Mouse (Mus musculus): ENCODE measurements around the gene Msh2. TPM values are rescaled to one million over a fixed set of nuclear protein-coding genes. Genes with fewer than 3 reads are reported as not detected.
"Not testable (repeated sequence)": the region's sequence is repeated elsewhere in the genome, so short reads cannot be mapped to it uniquely, and the experiment has no call there.

Gene Msh2
- polyA plus RNA-seq, 1 experiment from 2014 or later = 76.8 TPM

- H3K27ac ChIP-seq (ENCODE audit: low read depth, low read length); H3K4me2 ChIP-seq (replicated peaks; ENCODE audit: low read depth, low read length); H3K27me3 ChIP-seq (ENCODE audit: control insufficient read depth, insufficient read depth, low read length); H3K9ac ChIP-seq (ENCODE audit: low read depth, low read length); H3K36me3 ChIP-seq (ENCODE audit: control insufficient read depth, insufficient read depth, low read length); H3K4me1 ChIP-seq (replicated peaks; ENCODE audit: control insufficient read depth, insufficient read depth, low read length); H3K4me3 ChIP-seq (ENCODE audit: low read depth, low read length); DNase-seq (ENCODE audit: low spot score); ATAC-seq (ENCODE audit: low FRiP score); H3K9me3 ChIP-seq (ENCODE audit: control insufficient read depth, low read length): not testable (repeated sequence)
- WGBS = 95% methylated on average over 5 of the region's 5 CpGs
These were observed 16.5 kb upstream of the Msh2 start for GRCm38 (mm10) chr17:87655616-87656015.

- H3K36me3 ChIP-seq (ENCODE audit: control insufficient read depth, insufficient read depth, low read length); H3K9ac ChIP-seq (ENCODE audit: low read depth, low read length); H3K27ac ChIP-seq (ENCODE audit: low read depth, low read length); H3K4me3 ChIP-seq (ENCODE audit: low read depth, low read length); H3K27me3 ChIP-seq (ENCODE audit: control insufficient read depth, insufficient read depth, low read length); H3K4me1 ChIP-seq (replicated peaks; ENCODE audit: control insufficient read depth, insufficient read depth, low read length); H3K4me2 ChIP-seq (replicated peaks; ENCODE audit: low read depth, low read length); H3K9me3 ChIP-seq (ENCODE audit: control insufficient read depth, low read length); ATAC-seq (ENCODE audit: low FRiP score); DNase-seq (ENCODE audit: low spot score): not testable (repeated sequence)
- 88% methylated on average over 9 of the region's 9 CpGs for WGBS
These were observed 10.1 kb upstream of the Msh2 start for GRCm38 (mm10) chr17:87661958-87662573.

GRCm38 (mm10) chr17:87664238-87664637 is 7.9 kb upstream of the Msh2 start:
- Histone ChIP-seq H3K27ac (ENCODE audit: low read depth, low read length) (no peak overlapping the region), H3K9me3 (ENCODE audit: control insufficient read depth, low read length) (no peaks in the 10 kb centered on the region), H3K4me3 (ENCODE audit: low read depth, low read length) (no peak overlapping the region), H3K9ac (ENCODE audit: low read depth, low read length) (no peak overlapping the region), H3K36me3 (ENCODE audit: control insufficient read depth, insufficient read depth, low read length) (no peaks in the 10 kb centered on the region), H3K4me2 (replicated peaks; ENCODE audit: low read depth, low read length) (no peak overlapping the region), H3K4me1 (replicated peaks; ENCODE audit: control insufficient read depth, insufficient read depth, low read length) (no peaks in the 10 kb centered on the region), H3K27me3 (ENCODE audit: control insufficient read depth, insufficient read depth, low read length) (no peaks in the 10 kb centered on the region)
- DNase-seq (ENCODE audit: low spot score) = no peak
- ATAC-seq (ENCODE audit: low FRiP score) = no peak

GRCm38 (mm10) chr17:87665066-87665822 is 6.9 kb upstream of the Msh2 start:
- Histone ChIP-seq H3K4me1 (replicated peaks; ENCODE audit: control insufficient read depth, insufficient read depth, low read length) (no peaks in the 10 kb centered on the region), H3K9ac (ENCODE audit: low read depth, low read length) (no peak overlapping the region), H3K4me2 (replicated peaks; ENCODE audit: low read depth, low read length) (no peak overlapping the region), H3K27ac (ENCODE audit: low read depth, low read length) (no peak overlapping the region), H3K4me3 (ENCODE audit: low read depth, low read length) (no peak overlapping the region), H3K36me3 (ENCODE audit: control insufficient read depth, insufficient read depth, low read length) (no peaks in the 10 kb centered on the region), H3K27me3 (ENCODE audit: control insufficient read depth, insufficient read depth, low read length) (no peaks in the 10 kb centered on the region), H3K9me3 (ENCODE audit: control insufficient read depth, low read length) (no peaks in the 10 kb centered on the region)
- WGBS = 87% methylated on average over 10 of the region's 10 CpGs
- peak; percentile 66 for DNase-seq (ENCODE audit: low spot score)
- ATAC-seq (ENCODE audit: low FRiP score) = no peak

GRCm38 (mm10) chr17:87672677-87673286 is 652 bp downstream of the Msh2 start:
- Histone ChIP-seq H3K9me3 (ENCODE audit: control insufficient read depth, low read length) (no peaks in the 10 kb centered on the region), H3K9ac (ENCODE audit: low read depth, low read length) (peak overlapping the region; percentile 88), H3K36me3 (ENCODE audit: control insufficient read depth, insufficient read depth, low read length) (no peaks in the 10 kb centered on the region), H3K4me3 (ENCODE audit: low read depth, low read length) (peak overlapping the region; percentile 90), H3K4me1 (replicated peaks; ENCODE audit: control insufficient read depth, insufficient read depth, low read length) (no peaks in the 10 kb centered on the region), H3K27me3 (ENCODE audit: control insufficient read depth, insufficient read depth, low read length) (no peaks in the 10 kb centered on the region), H3K27ac (ENCODE audit: low read depth, low read length) (peak overlapping the region; percentile 62; the same call in 1 of the 2 replicates), H3K4me2 (replicated peaks; ENCODE audit: low read depth, low read length) (peak overlapping the region; percentile 88)
- WGBS = under 1% methylated on average over 54 of the region's 54 CpGs
- DNase-seq (ENCODE audit: low spot score) (peak; percentile 56), ATAC-seq (ENCODE audit: low FRiP score) (peak; percentile 74)

- DNase-seq (ENCODE audit: low spot score) = peak; percentile 33
- H3K27me3 ChIP-seq (ENCODE audit: control insufficient read depth, insufficient read depth, low read length); H3K4me3 ChIP-seq (ENCODE audit: low read depth, low read length); H3K9ac ChIP-seq (ENCODE audit: low read depth, low read length); H3K36me3 ChIP-seq (ENCODE audit: control insufficient read depth, insufficient read depth, low read length); ATAC-seq (ENCODE audit: low FRiP score); H3K4me2 ChIP-seq (replicated peaks; ENCODE audit: low read depth, low read length); H3K4me1 ChIP-seq (replicated peaks; ENCODE audit: control insufficient read depth, insufficient read depth, low read length); H3K27ac ChIP-seq (ENCODE audit: low read depth, low read length); H3K9me3 ChIP-seq (ENCODE audit: control insufficient read depth, low read length): not testable (repeated sequence)
- 90% methylated on average over 1 of the region's 1 CpGs for WGBS
These were observed 4.9 kb downstream of the Msh2 start for GRCm38 (mm10) chr17:87676916-87677474.

- Histone ChIP-seq H3K4me3 (ENCODE audit: low read depth, low read length) (no peak overlapping the region), H3K27me3 (ENCODE audit: control insufficient read depth, insufficient read depth, low read length) (no peaks in the 10 kb centered on the region), H3K9me3 (ENCODE audit: control insufficient read depth, low read length) (no peaks in the 10 kb centered on the region), H3K9ac (ENCODE audit: low read depth, low read length) (no peak overlapping the region), H3K36me3 (ENCODE audit: control insufficient read depth, insufficient read depth, low read length) (no peaks in the 10 kb centered on the region), H3K27ac (ENCODE audit: low read depth, low read length) (no peak overlapping the region), H3K4me1 (replicated peaks; ENCODE audit: control insufficient read depth, insufficient read depth, low read length) (no peaks in the 10 kb centered on the region), H3K4me2 (replicated peaks; ENCODE audit: low read depth, low read length) (no peak overlapping the region)
- no peak for DNase-seq (ENCODE audit: low spot score)
- WGBS = 96% methylated on average over 8 of the region's 8 CpGs
- ATAC-seq (ENCODE audit: low FRiP score) = no peak
These were observed 5.5 kb downstream of the Msh2 start for GRCm38 (mm10) chr17:87677656-87678055.

- ATAC-seq (ENCODE audit: low FRiP score) (no peak), DNase-seq (ENCODE audit: low spot score) (no peak)
- no peaks in the 10 kb centered on the region for H3K27me3 ChIP-seq (ENCODE audit: control insufficient read depth, insufficient read depth, low read length)
- H3K36me3 ChIP-seq (ENCODE audit: control insufficient read depth, insufficient read depth, low read length) = peaks cover 4% of the 10 kb centered on the region; the same call in 1 of the 2 replicates
- H3K9ac ChIP-seq (ENCODE audit: low read depth, low read length) = no peak overlapping the region
- H3K4me3 ChIP-seq (ENCODE audit: low read depth, low read length) = no peak overlapping the region
- no peaks in the 10 kb centered on the region for H3K4me1 ChIP-seq (replicated peaks; ENCODE audit: control insufficient read depth, insufficient read depth, low read length)
- WGBS = 95% methylated on average over 8 of the region's 8 CpGs
- H3K9me3 ChIP-seq (ENCODE audit: control insufficient read depth, low read length) = no peaks in the 10 kb centered on the region
- H3K4me2 ChIP-seq (replicated peaks; ENCODE audit: low read depth, low read length) = no peak overlapping the region
- no peak overlapping the region for H3K27ac ChIP-seq (ENCODE audit: low read depth, low read length)
These were observed 17.1 kb downstream of the Msh2 start for GRCm38 (mm10) chr17:87689217-87689616.

Measured in hindbrain, embryonic 11.5 days (tissue).